Mouse (Mus musculus) embryonic facial prominence, embryonic 14.5 days (tissue): ENCODE results near the gene Poll. TPM values are rescaled to one million over a fixed set of nuclear protein-coding genes. Genes with fewer than 3 reads are reported as not detected.
"Not testable (repeated sequence)": the region's sequence is repeated elsewhere in the genome, so short reads cannot be mapped to it uniquely, and the experiment has no call there.

Source experiments
- ATAC-seq: fragments of 200-750 bp; cut with Nextera tagmentation; 2 replicates; pipeline ENCODE4 v1.8.0; 2017; ENCODE audit warnings: low read depth, moderate number of reproducible peaks, moderate TSS enrichment
- DNase-seq: peaks from one replicate; pipeline ENCODE4 v3.0.0-alpha.2; 2015; ENCODE audit warnings: low spot score
- H3K27ac ChIP-seq: fragments of 300-500 bp; sonication (generic); replicated peaks from 2 replicates; pipeline ENCODE4 v1.5.1; 2014; ENCODE audit warnings: low read depth, mild to moderate bottlenecking, low read length, moderate library complexity
- H3K27me3 ChIP-seq: fragments of 300-500 bp; sonication (generic); replicated peaks from 2 replicates; pipeline ENCODE4 v1.6.1; 2014; ENCODE audit warnings: low read length; ENCODE audit not compliant: control insufficient read depth, insufficient read depth
- H3K36me3 ChIP-seq: fragments of 300-500 bp; sonication (generic); 2 replicates; pipeline ENCODE4 v1.6.1; 2014; ENCODE audit warnings: low read length, mixed read lengths; ENCODE audit not compliant: control insufficient read depth, insufficient read depth
- H3K4me1 ChIP-seq: fragments of 300-500 bp; sonication (generic); 2 replicates; pipeline ENCODE4 v1.6.1; 2014; ENCODE audit warnings: antibody characterized with exemption, low read length; ENCODE audit not compliant: control insufficient read depth, insufficient read depth
- H3K4me2 ChIP-seq: fragments of 300-500 bp; sonication (generic); 2 replicates; pipeline ENCODE4 v1.6.1; 2014; ENCODE audit warnings: low read depth, mild to moderate bottlenecking, low read length, moderate library complexity, mixed read lengths
- H3K4me3 ChIP-seq: fragments of 300-500 bp; sonication (generic); 2 replicates; pipeline ENCODE4 v1.5.1; 2014; ENCODE audit warnings: low read depth, mild to moderate bottlenecking, low read length
- H3K9ac ChIP-seq: fragments of 300-500 bp; sonication (generic); 2 replicates; pipeline ENCODE4 v1.6.1; 2014; ENCODE audit warnings: low read depth, mild to moderate bottlenecking, low read length, moderate library complexity, mixed read lengths
- H3K9me3 ChIP-seq: fragments of 300-500 bp; sonication (generic); 2 replicates; pipeline ENCODE4 v1.6.1; 2016; ENCODE audit warnings: low read length; ENCODE audit not compliant: control insufficient read depth
- WGBS: fragments of 180-500 bp; shearing (Covaris S2); extraction: QIAGEN DNeasy Blood & Tissue Kit; methylation state at CpG from one replicate; pipeline ENCODE4 v1.1.7; 2014; 5-methylcytosine and 5-hydroxymethylcytosine counted together
- polyA plus RNA-seq: library from polyadenylated mRNA; unstranded; fragments of >200 nt; fragmentation: Nextera tagmentation; extraction: Ambion mirVana; gene quantifications from 2 replicates; pipeline ENCODE4 v1.2.1, GENCODE M21; 2014

Gene Poll
- polyA plus RNA-seq, 1 experiment from 2014 or later, result 11.1 TPM

GRCm38 (mm10) chr19:45549128-45549915 lies 11.0 kb downstream of the Poll start:
- no peak overlapping the region for H3K4me3 ChIP-seq
- ATAC-seq (no peak), DNase-seq (no peak)
- 0 out of 2 replicates have a peak, but pooled peaks cover 3% of the 10 kb centered on the region for H3K27me3 ChIP-seq
- 81% methylated on average over 23 of the region's 23 CpGs for WGBS
- no peak overlapping the region for H3K9ac ChIP-seq
- no peak overlapping the region for H3K4me2 ChIP-seq
- H3K4me1 ChIP-seq, result no peaks in the 10 kb centered on the region
- H3K9me3 ChIP-seq, result no peaks in the 10 kb centered on the region
- peaks cover 13% of the 10 kb centered on the region; the same call in 1 of the 2 replicates for H3K36me3 ChIP-seq
- H3K27ac ChIP-seq, result no peak overlapping the region

DNA sequence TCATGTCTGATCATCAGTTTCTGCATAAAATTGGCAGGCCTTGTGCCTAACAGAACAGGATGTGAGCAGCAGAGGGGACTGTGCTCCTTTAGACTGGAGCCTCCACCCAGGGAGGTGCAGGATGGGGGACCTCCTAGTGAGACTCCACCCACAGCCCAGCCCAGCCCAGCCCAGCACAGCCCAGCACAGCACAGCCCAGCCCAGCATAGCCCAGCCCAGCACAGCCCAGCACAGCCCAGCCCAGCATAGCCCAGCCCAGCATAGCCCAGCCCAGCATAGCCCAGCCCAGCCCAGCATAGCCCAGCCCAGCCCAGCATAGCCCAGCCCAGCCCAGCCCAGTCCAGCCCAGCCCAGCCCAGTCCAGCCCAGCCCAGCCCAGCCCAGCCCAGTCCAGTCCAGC lies 12.1 kb downstream of the Poll start:
- H3K9me3 ChIP-seq, H3K4me3 ChIP-seq, H3K36me3 ChIP-seq, H3K27ac ChIP-seq, H3K4me1 ChIP-seq, H3K27me3 ChIP-seq, DNase-seq, H3K4me2 ChIP-seq, ATAC-seq, H3K9ac ChIP-seq: not testable (repeated sequence)

DNA sequence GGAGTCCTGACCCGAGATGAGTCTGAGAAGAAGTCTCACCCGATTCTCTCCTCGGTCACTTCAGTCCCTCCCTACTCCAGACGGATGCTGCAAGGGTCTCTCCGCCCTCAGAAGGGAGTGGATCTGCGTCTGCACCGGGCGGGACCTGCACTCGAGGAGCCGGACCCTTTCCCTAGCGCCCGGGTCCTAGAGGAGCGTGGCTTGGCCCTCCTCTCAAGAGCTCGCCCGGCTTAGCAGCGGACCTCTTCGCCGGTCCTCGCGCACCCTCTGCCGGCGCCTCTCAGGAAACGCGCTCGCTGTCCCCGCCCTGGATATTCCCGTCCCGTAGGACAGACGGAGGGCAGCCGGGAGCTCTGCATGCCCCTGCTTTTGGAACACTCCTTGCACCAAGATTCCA lies 15.4 kb downstream of the Poll start:
- ATAC-seq (peak; percentile 83), DNase-seq (peak; percentile 86)
- H3K9me3 ChIP-seq, result no peaks in the 10 kb centered on the region
- peak overlapping the region; percentile 49 for H3K9ac ChIP-seq
- peak overlapping the region; percentile 87 for H3K4me2 ChIP-seq
- H3K27ac ChIP-seq, result no peak overlapping the region
- peaks cover 36% of the 10 kb centered on the region for H3K27me3 ChIP-seq
- H3K4me3 ChIP-seq, result peak overlapping the region; percentile 39
- WGBS, result under 1% methylated on average over 27 of the region's 30 CpGs
- 0 out of 2 replicates have a peak, but pooled peaks cover 4% of the 10 kb centered on the region for H3K4me1 ChIP-seq
- no peaks in the 10 kb centered on the region for H3K36me3 ChIP-seq

GRCm38 (mm10) chr19:45544152-45544924 lies 16.0 kb downstream of the Poll start:
- Histone ChIP-seq H3K27ac (no peak overlapping the region), H3K4me1 (0 out of 2 replicates have a peak, but pooled peaks cover 4% of the 10 kb centered on the region), H3K9ac (peak overlapping the region; percentile 49), H3K4me2 (peak overlapping the region; percentile 87), H3K36me3 (no peaks in the 10 kb centered on the region), H3K4me3 (peak overlapping the region; percentile 39), H3K27me3 (peaks cover 36% of the 10 kb centered on the region), H3K9me3 (no peaks in the 10 kb centered on the region)
- ATAC-seq (no peak), DNase-seq (no peak)
- WGBS, result 0% methylated on average over 13 of the region's 26 CpGs

- Histone ChIP-seq H3K9ac (no peak overlapping the region), H3K4me1 (0 out of 2 replicates have a peak, but pooled peaks cover 4% of the 10 kb centered on the region), H3K27me3 (peaks cover 36% of the 10 kb centered on the region), H3K4me2 (peak overlapping the region; percentile 78), H3K27ac (no peak overlapping the region), H3K36me3 (no peaks in the 10 kb centered on the region), H3K9me3 (no peaks in the 10 kb centered on the region), H3K4me3 (peak overlapping the region; percentile 40)
- ATAC-seq, result no peak
- WGBS, result 14% methylated on average over 3 of the region's 3 CpGs
- DNase-seq, result no peak
Observed at GRCm38 (mm10) chr19:45542061-45542460, 18.3 kb downstream of the Poll start.

- Histone ChIP-seq H3K4me3 (peak overlapping the region; percentile 40), H3K4me2 (peak overlapping the region; percentile 78), H3K27me3 (peaks cover 36% of the 10 kb centered on the region), H3K9ac (peak overlapping the region; percentile 56), H3K36me3 (no peaks in the 10 kb centered on the region), H3K27ac (no peak overlapping the region), H3K9me3 (no peaks in the 10 kb centered on the region), H3K4me1 (0 out of 2 replicates have a peak, but pooled peaks cover 4% of the 10 kb centered on the region)
- ATAC-seq (peak; percentile 41), DNase-seq (peak; percentile 72)
- 4% methylated on average over 26 of the region's 58 CpGs for WGBS
Observed at GRCm38 (mm10) chr19:45541409-45542041, 18.8 kb downstream of the Poll start.

GRCm38 (mm10) chr19:45540657-45541408 lies 19.5 kb downstream of the Poll start:
- Histone ChIP-seq H3K9ac (peak overlapping the region; percentile 56; the same call in 1 of the 2 replicates), H3K27me3 (peaks cover 36% of the 10 kb centered on the region)
- 0 out of 2 replicates have a peak, but pooled peaks have one; percentile 1 for ATAC-seq

GRCm38 (mm10) chr19:45537505-45537904 lies 22.8 kb downstream of the Poll start:
- Histone ChIP-seq H3K4me2 (no peak overlapping the region), H3K4me3 (no peak overlapping the region), H3K36me3 (no peaks in the 10 kb centered on the region), H3K27ac (no peak overlapping the region), H3K9me3 (no peaks in the 10 kb centered on the region), H3K27me3 (peaks cover 20% of the 10 kb centered on the region), H3K4me1 (0 out of 2 replicates have a peak, but pooled peaks cover 4% of the 10 kb centered on the region), H3K9ac (no peak overlapping the region)
- no peak for ATAC-seq
- WGBS, result 75% methylated on average over 1 of the region's 1 CpGs
- DNase-seq, result peak; percentile 38

More at GRCm38 (mm10) chr19:45540657-45541408, 19.5 kb downstream of the Poll start:
- 23% methylated on average over 8 of the region's 8 CpGs for WGBS
- H3K4me1 ChIP-seq, result 0 out of 2 replicates have a peak, but pooled peaks cover 4% of the 10 kb centered on the region
- H3K9me3 ChIP-seq, result no peaks in the 10 kb centered on the region
- no peak for DNase-seq
- peak overlapping the region; percentile 40 for H3K4me3 ChIP-seq
- peak overlapping the region; percentile 78 for H3K4me2 ChIP-seq
- no peak overlapping the region for H3K27ac ChIP-seq
- no peaks in the 10 kb centered on the region for H3K36me3 ChIP-seq
